Mouse (Mus musculus): ENCODE measurements around the gene Timp3.

DNA sequence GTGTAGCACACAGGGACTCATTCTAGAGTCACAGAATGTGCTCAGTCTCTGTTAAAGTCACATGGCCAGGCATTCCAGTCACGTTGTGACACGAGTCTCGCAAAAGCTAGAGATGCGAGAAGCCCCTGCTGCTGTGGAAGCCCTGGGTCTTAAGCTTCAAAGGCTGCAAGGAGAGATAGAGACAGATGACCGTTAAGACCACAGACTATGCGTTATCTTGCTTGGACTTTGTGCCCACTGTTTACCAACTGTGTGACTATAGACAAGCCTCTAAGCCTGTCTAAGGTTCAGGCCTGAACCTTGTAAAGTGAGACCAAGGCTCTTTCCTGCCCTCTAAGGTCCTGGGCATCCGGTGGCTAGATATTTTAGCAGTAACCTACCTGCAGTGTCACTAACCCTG lies 42.5 kb downstream of the Timp3 start:
- no peak for TF ChIP-seq CTCF (conservative IDR thresholded peaks at IDR 0.05; ENCODE audit: low read length)
- TF ChIP-seq NANOG (IDR thresholded peaks at IDR 0.05; ENCODE audit: borderline replicate concordance, low read length) = no peak
- TF ChIP-seq POU5F1 (IDR thresholded peaks at IDR 0.05; ENCODE audit: borderline replicate concordance, low read length) = no peak

Measured in E14TG2a.4 (cell line).